Mouse (Mus musculus): ENCODE data around the gene Fam205a3. TPM values are rescaled to one million over a fixed set of nuclear protein-coding genes. Genes with fewer than 3 reads are reported as not detected.

Fam205a3 gene
- not detected for total RNA-seq (2023)

GRCm38 (mm10) chr4:42318034-42318433, at the start of gene Fam205a3:
Gene Fam205a3, plus strand, starts transcription at chr4:42318334.

GRCm38 (mm10) chr4:42293967-42294366, 24.2 kb upstream of the Fam205a3 start, which contains the start of gene Gm21953:
Gene Gm21953, plus strand, starts transcription at chr4:42294267.

Other genes with a start within 250 kb of the Fam205a3 start
- gene Gm3893, start 227.1 kb upstream of the Fam205a3 start, total RNA-seq (2023), result not detected
- not detected for gene Gm13304, start 203.5 kb upstream of the Fam205a3 start, total RNA-seq (2023)
- gene Gm13306, start 164.9 kb upstream of the Fam205a3 start, total RNA-seq (2023), result not detected
- gene Gm13305, start 149.7 kb upstream of the Fam205a3 start, total RNA-seq (2023), result not detected
- not detected for gene Gm10600, start 77.7 kb upstream of the Fam205a3 start, total RNA-seq (2023)
- gene Ccl21b, start 62.6 kb upstream of the Fam205a3 start, total RNA-seq (2023), result not detected
- gene Gm21953, start 24.1 kb upstream of the Fam205a3 start, total RNA-seq (2023), result not detected
- gene Gm21586, start 121.0 kb downstream of the Fam205a3 start, total RNA-seq (2023), result not detected
- gene Gm2163, start 148.4 kb downstream of the Fam205a3 start, total RNA-seq (2023), result not detected
- gene Fam205a2, start 209.8 kb downstream of the Fam205a3 start, total RNA-seq (2023), result not detected

All from CD8-positive naive resting alpha-beta T cell, adult 57 days (primary cell).